Mouse (Mus musculus) forebrain, embryonic 14.5 days (tissue): ENCODE data around the gene Zfhx3. TPM values are rescaled to one million over a fixed set of nuclear protein-coding genes. Genes with fewer than 3 reads are reported as not detected.

ENCODE experiments used
- ATAC-seq: fragments of 200-750 bp; cut with Nextera tagmentation; 2 replicates; pipeline ENCODE4 v1.8.0; 2017; ENCODE audit warnings: mild to moderate bottlenecking, moderate library complexity
- DNase-seq: peaks from one replicate; pipeline ENCODE4 v3.0.0-alpha.2; 2015; ENCODE audit warnings: low spot score
- H3K27ac ChIP-seq: fragments of 300-500 bp; sonication (generic); 2 replicates; pipeline ENCODE4 v1.5.1; 2014; ENCODE audit warnings: low read depth, mild to moderate bottlenecking, control low read depth, low read length, moderate library complexity
- H3K27me3 ChIP-seq: fragments of 300-500 bp; sonication (generic); replicated peaks from 2 replicates; pipeline ENCODE4 v1.6.1; 2014; ENCODE audit warnings: low read length, control low read depth, mixed read lengths; ENCODE audit not compliant: control insufficient read depth, insufficient read depth
- H3K36me3 ChIP-seq: fragments of 300-500 bp; sonication (generic); 2 replicates; pipeline ENCODE4 v1.6.1; 2014; ENCODE audit warnings: low read length, control low read depth; ENCODE audit not compliant: control insufficient read depth, insufficient read depth
- H3K4me1 ChIP-seq: fragments of 300-500 bp; sonication (generic); 2 replicates; pipeline ENCODE4 v1.6.1; 2014; ENCODE audit warnings: antibody characterized with exemption, low read length, control low read depth; ENCODE audit not compliant: control insufficient read depth, insufficient read depth
- H3K4me2 ChIP-seq: fragments of 300-500 bp; sonication (generic); 2 replicates; pipeline ENCODE4 v1.6.1; 2014; ENCODE audit warnings: mild to moderate bottlenecking, control low read depth, low read length
- H3K4me3 ChIP-seq: fragments of 300-500 bp; sonication (generic); 2 replicates; pipeline ENCODE4 v1.5.1; 2014; ENCODE audit warnings: low read depth, low read length, control low read depth
- H3K9ac ChIP-seq: fragments of 300-500 bp; sonication (generic); 2 replicates; pipeline ENCODE4 v1.6.1; 2014; ENCODE audit warnings: mild to moderate bottlenecking, low read length, control low read depth, moderate library complexity
- H3K9me3 ChIP-seq: fragments of 300-500 bp; sonication (generic); replicated peaks from 2 replicates; pipeline ENCODE4 v1.6.1; 2016; ENCODE audit warnings: low read length, control low read depth, mixed read lengths; ENCODE audit not compliant: control insufficient read depth
- WGBS: fragments of 180-500 bp; shearing (Covaris S2); extraction: QIAGEN DNeasy Blood & Tissue Kit; methylation state at CpG from one replicate; pipeline ENCODE4 v1.1.7; 2014; 5-methylcytosine and 5-hydroxymethylcytosine counted together
- polyA plus RNA-seq: library from polyadenylated mRNA; unstranded; fragments of >200 nt; fragmentation: Nextera tagmentation; extraction: Ambion mirVana; gene quantifications from 2 replicates; pipeline ENCODE4 v1.2.1, GENCODE M21; 2014

The Zfhx3 gene
- polyA plus RNA-seq, 1 experiment from 2014 or later, result 11.7 TPM

- Histone ChIP-seq H3K4me1 (peaks cover 12% of the 10 kb centered on the region), H3K27me3 (no peaks in the 10 kb centered on the region), H3K27ac (no peak overlapping the region), H3K9ac (no peak overlapping the region), H3K36me3 (no peaks in the 10 kb centered on the region), H3K9me3 (no peaks in the 10 kb centered on the region), H3K4me3 (no peak overlapping the region), H3K4me2 (no peak overlapping the region)
- no peak for ATAC-seq
- WGBS, result 12% methylated on average over 11 of the region's 11 CpGs
- DNase-seq, result no peak
Observed at GRCm38 (mm10) chr8:108732500-108732899, 790.1 kb downstream of the Zfhx3 start.

- peaks cover 12% of the 10 kb centered on the region for H3K4me1 ChIP-seq
Observed at GRCm38 (mm10) chr8:108733385-108733784, 790.9 kb downstream of the Zfhx3 start.

GRCm38 (mm10) chr8:108736442-108736841, 794.0 kb downstream of the Zfhx3 start:
- Histone ChIP-seq H3K4me3 (no peak overlapping the region), H3K9me3 (no peaks in the 10 kb centered on the region), H3K27ac (no peak overlapping the region), H3K4me1 (peaks cover 7% of the 10 kb centered on the region), H3K27me3 (no peaks in the 10 kb centered on the region), H3K4me2 (no peak overlapping the region), H3K9ac (no peak overlapping the region), H3K36me3 (no peaks in the 10 kb centered on the region)
- no peak for DNase-seq
- ATAC-seq, result no peak
- 47% methylated on average over 9 of the region's 9 CpGs for WGBS

More at GRCm38 (mm10) chr8:108733385-108733784, 790.9 kb downstream of the Zfhx3 start:
- Histone ChIP-seq H3K4me3 (no peak overlapping the region), H3K36me3 (no peaks in the 10 kb centered on the region), H3K9ac (no peak overlapping the region), H3K9me3 (no peaks in the 10 kb centered on the region), H3K27ac (no peak overlapping the region), H3K4me2 (no peak overlapping the region), H3K27me3 (no peaks in the 10 kb centered on the region)
- WGBS, result 52% methylated on average over 5 of the region's 5 CpGs
- DNase-seq, result no peak
- ATAC-seq, result no peak

DNA sequence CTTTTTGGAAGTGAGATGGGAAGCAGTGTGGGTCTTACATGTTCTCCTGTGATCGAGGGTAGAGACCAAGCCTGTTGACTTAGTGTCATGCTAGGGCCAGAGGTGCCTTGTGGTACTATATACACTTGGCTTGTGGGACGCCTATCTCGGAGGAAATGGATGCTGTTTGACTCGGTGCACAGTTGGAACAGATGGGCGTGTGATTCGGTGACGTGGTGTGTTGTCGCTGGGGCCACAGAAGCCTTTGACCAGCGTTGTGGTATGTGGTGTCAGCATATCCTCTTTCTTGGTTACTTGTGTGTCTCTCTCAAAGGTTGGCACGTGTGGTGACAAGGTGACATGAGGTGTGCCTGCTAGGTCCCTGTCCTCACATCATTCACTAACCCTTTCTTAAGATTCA, 795.7 kb downstream of the Zfhx3 start:
- Histone ChIP-seq H3K4me3 (no peak overlapping the region), H3K4me2 (no peak overlapping the region), H3K27ac (no peak overlapping the region), H3K9ac (no peak overlapping the region), H3K27me3 (no peaks in the 10 kb centered on the region), H3K9me3 (no peaks in the 10 kb centered on the region), H3K4me1 (peaks cover 5% of the 10 kb centered on the region), H3K36me3 (no peaks in the 10 kb centered on the region)
- ATAC-seq, result no peak
- no peak for DNase-seq
- WGBS, result 94% methylated on average over 10 of the region's 10 CpGs

GRCm38 (mm10) chr8:108739517-108739916, 797.1 kb downstream of the Zfhx3 start:
- no peak overlapping the region for H3K27ac ChIP-seq
- no peak for ATAC-seq
- no peak for DNase-seq
- H3K9ac ChIP-seq, result no peak overlapping the region
- no peak overlapping the region for H3K4me2 ChIP-seq
- WGBS, result 80% methylated on average over 6 of the region's 6 CpGs
- no peaks in the 10 kb centered on the region for H3K9me3 ChIP-seq
- H3K27me3 ChIP-seq, result no peaks in the 10 kb centered on the region
- peaks cover 6% of the 10 kb centered on the region for H3K4me1 ChIP-seq
- H3K36me3 ChIP-seq, result no peaks in the 10 kb centered on the region
- H3K4me3 ChIP-seq, result no peak overlapping the region

DNA sequence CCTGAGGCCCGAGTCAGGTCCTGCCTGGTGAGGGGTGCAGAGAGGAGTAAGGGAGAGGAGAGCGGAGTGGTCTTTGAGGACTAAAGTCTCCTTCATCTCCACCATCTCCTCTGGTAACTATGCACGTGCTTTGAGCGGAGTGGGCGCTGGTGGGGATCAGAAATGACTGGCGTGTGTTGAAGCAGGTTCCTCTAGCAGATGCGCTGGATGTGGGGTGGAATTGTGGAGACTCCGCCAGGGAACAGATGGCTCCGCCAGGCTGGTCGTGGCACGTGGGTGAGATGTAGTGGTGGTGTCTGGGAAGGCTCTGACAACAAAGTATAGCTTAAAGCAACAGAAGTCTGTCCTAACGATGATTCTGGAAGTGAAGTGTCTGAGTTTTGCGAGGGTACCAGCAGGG, 798.0 kb downstream of the Zfhx3 start:
- WGBS, result 76% methylated on average over 13 of the region's 13 CpGs
- peaks cover 6% of the 10 kb centered on the region; the same call in 1 of the 2 replicates for H3K4me1 ChIP-seq
- peak; percentile 40; the same call in 1 of the 2 replicates for ATAC-seq

GRCm38 (mm10) chr8:108741651-108742050, 799.2 kb downstream of the Zfhx3 start:
- DNase-seq, result no peak
- 94% methylated on average over 4 of the region's 4 CpGs for WGBS
- Histone ChIP-seq H3K9ac (no peak overlapping the region), H3K36me3 (no peaks in the 10 kb centered on the region), H3K27ac (no peak overlapping the region), H3K27me3 (no peaks in the 10 kb centered on the region), H3K4me1 (0 out of 2 replicates have a peak, but pooled peaks cover 2% of the 10 kb centered on the region), H3K9me3 (no peaks in the 10 kb centered on the region), H3K4me3 (no peak overlapping the region), H3K4me2 (no peak overlapping the region)
- no peak for ATAC-seq

More for the DNA sequence above, 798.0 kb downstream of the Zfhx3 start:
- peak; percentile 61 for DNase-seq
- Histone ChIP-seq H3K36me3 (no peaks in the 10 kb centered on the region), H3K4me2 (no peak overlapping the region), H3K9me3 (no peaks in the 10 kb centered on the region), H3K27me3 (no peaks in the 10 kb centered on the region), H3K27ac (no peak overlapping the region), H3K4me3 (no peak overlapping the region), H3K9ac (no peak overlapping the region)

DNA sequence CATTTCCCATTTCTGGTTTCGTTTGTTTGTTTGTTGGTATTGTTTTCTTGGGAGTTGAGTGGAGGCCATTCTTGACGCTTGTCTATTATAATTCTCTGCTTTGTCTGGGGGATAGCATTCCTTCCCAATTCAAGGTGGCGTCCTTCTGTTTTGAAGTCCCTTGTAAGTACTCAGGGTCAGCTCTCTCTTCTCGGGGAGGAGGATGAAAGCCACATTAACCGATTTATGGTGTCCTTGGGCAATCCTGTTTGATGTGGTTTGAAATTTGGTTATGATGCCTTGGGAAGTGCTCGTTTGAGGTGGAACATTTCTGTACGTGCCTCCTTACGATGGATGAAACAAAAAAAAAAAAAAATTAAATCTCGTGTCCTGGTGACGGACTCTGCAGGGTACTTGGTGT, 800.0 kb downstream of the Zfhx3 start:
- Histone ChIP-seq H3K27me3 (no peaks in the 10 kb centered on the region), H3K4me3 (no peak overlapping the region), H3K36me3 (no peaks in the 10 kb centered on the region), H3K4me2 (no peak overlapping the region), H3K9me3 (no peaks in the 10 kb centered on the region), H3K4me1 (0 out of 2 replicates have a peak, but pooled peaks cover 2% of the 10 kb centered on the region), H3K9ac (no peak overlapping the region), H3K27ac (no peak overlapping the region)
- ATAC-seq (no peak), DNase-seq (no peak)
- WGBS, result 85% methylated on average over 10 of the region's 10 CpGs

- no peak for ATAC-seq
- Histone ChIP-seq H3K9me3 (no peaks in the 10 kb centered on the region), H3K36me3 (no peaks in the 10 kb centered on the region), H3K4me2 (no peak overlapping the region), H3K27me3 (no peaks in the 10 kb centered on the region), H3K27ac (no peak overlapping the region), H3K4me1 (0 out of 2 replicates have a peak, but pooled peaks cover 2% of the 10 kb centered on the region), H3K9ac (no peak overlapping the region), H3K4me3 (no peak overlapping the region)
- WGBS, result 79% methylated on average over 7 of the region's 7 CpGs
- DNase-seq, result no peak
Observed at GRCm38 (mm10) chr8:108743238-108743637, 800.8 kb downstream of the Zfhx3 start.
